13 mouse cellular contexts compared by ENCODE assay signal in genomic region chr12:24889371-24890051, GRCm38 (mm10). TPM values are rescaled to one million over a fixed set of nuclear protein-coding genes. Genes with fewer than 3 reads are reported as not detected.
DNase-seq lines count a peak whose midpoint lies in the region; ATAC-seq and TF ChIP-seq lines count a peak whose summit lies in the region.
"Had no signal": no experiment of that assay in that cellular context is flagged by ENCODE, and none has a peak within 500 bp of the region (broad histone marks: within the 10 kb centered on the region; RNA-seq: fewer than 3 reads in every experiment).

No protein-coding gene starts in this region.

- H3K27ac ChIP-seq in hindbrain, embryonic 12.5 days, result peak overlapping the region; percentile 40; the same call in 1 of the 2 replicates
- no peak overlapping the region for H3K27ac ChIP-seq in hindbrain, postnatal 0 days
- peak overlapping the region; percentile 90 for H3K27ac ChIP-seq in bone marrow, adult 2 months (ENCODE audit: control insufficient read depth, insufficient read depth, low read depth, low read length, poor library complexity)
- H3K27ac ChIP-seq in intestine, embryonic 16.5 days (ENCODE audit: low read length), result peak overlapping the region; percentile 68
- no peak overlapping the region for H3K27ac ChIP-seq in midbrain, embryonic 11.5 days (ENCODE audit: low read depth, low read length)
- H3K27ac ChIP-seq: forebrain, embryonic 13.5 days; midbrain, embryonic 13.5 days had no signal

- DNase-seq in hindbrain, postnatal 0 days (ENCODE audit: low spot score), result no peak
- DNase-seq in midbrain, embryonic 11.5 days (ENCODE audit: low spot score, missing footprints), result no peak
- no peak for DNase-seq in adrenal gland, adult (ENCODE audit: inconsistent age in 2 of 2, low spot score in 1 of 2)
- DNase-seq in retina, embryonic 14.5 days (ENCODE audit: low spot score), result no peak
- DNase-seq: cerebellum, postnatal 10 days; heart, postnatal 14 days had no signal

- TF ChIP-seq POLR2A in bone marrow, adult 2 months (IDR thresholded peaks at IDR 0.05; ENCODE audit: borderline replicate concordance, control insufficient read depth, low read depth, low read length), result peak; percentile 68; the same call in 1 of the 2 replicates

- no peak overlapping the region for H3K4me3 ChIP-seq in hindbrain, embryonic 12.5 days
- H3K4me3 ChIP-seq in hindbrain, postnatal 0 days (ENCODE audit: low read length), result no peak overlapping the region
- no peak overlapping the region for H3K4me3 ChIP-seq in bone marrow, adult 2 months (replicated peaks; ENCODE audit: control insufficient read depth, low read depth, low read length)
- H3K4me3 ChIP-seq in intestine, embryonic 16.5 days (ENCODE audit: low read length), result no peak overlapping the region
- H3K4me3 ChIP-seq in midbrain, embryonic 11.5 days (ENCODE audit: low read depth, low read length), result no peak overlapping the region
- H3K4me3 ChIP-seq: forebrain, embryonic 13.5 days; midbrain, embryonic 13.5 days had no signal

- no peak for TF ChIP-seq CTCF in hindbrain, postnatal 0 days (IDR thresholded peaks at IDR 0.05; ENCODE audit: low read depth)
- TF ChIP-seq CTCF in bone marrow, adult 2 months (IDR thresholded peaks at IDR 0.05; ENCODE audit: control insufficient read depth, insufficient read depth, low read length), result no peak

- no peak overlapping the region for H3K4me2 ChIP-seq in hindbrain, embryonic 12.5 days (replicated peaks)
- H3K4me2 ChIP-seq in hindbrain, postnatal 0 days (ENCODE audit: low read depth, low read length), result no peak overlapping the region
- no peak overlapping the region for H3K4me2 ChIP-seq in intestine, embryonic 16.5 days (ENCODE audit: low read depth, low read length)
- no peak overlapping the region for H3K4me2 ChIP-seq in midbrain, embryonic 11.5 days
- H3K4me2 ChIP-seq: forebrain, embryonic 13.5 days; midbrain, embryonic 13.5 days had no signal

- peak overlapping the region; percentile 4; the same call in 1 of the 2 replicates for H3K9ac ChIP-seq in hindbrain, embryonic 12.5 days
- no peak overlapping the region for H3K9ac ChIP-seq in hindbrain, postnatal 0 days (replicated peaks; ENCODE audit: low read length)
- H3K9ac ChIP-seq in intestine, embryonic 16.5 days (ENCODE audit: low read depth, low read length), result no peak overlapping the region
- H3K9ac ChIP-seq in midbrain, embryonic 11.5 days (ENCODE audit: low read length), result no peak overlapping the region
- H3K9ac ChIP-seq: forebrain, embryonic 13.5 days; midbrain, embryonic 13.5 days had no signal

- H3K9me3 ChIP-seq in hindbrain, embryonic 12.5 days (replicated peaks), result no peaks in the 10 kb centered on the region
- no peaks in the 10 kb centered on the region for H3K9me3 ChIP-seq in hindbrain, postnatal 0 days (ENCODE audit: low read length)
- H3K9me3 ChIP-seq in intestine, embryonic 16.5 days (ENCODE audit: control insufficient read depth, low read length), result no peaks in the 10 kb centered on the region
- H3K9me3 ChIP-seq in midbrain, embryonic 11.5 days (ENCODE audit: control insufficient read depth, low read length), result no peaks in the 10 kb centered on the region
- H3K9me3 ChIP-seq: forebrain, embryonic 13.5 days; midbrain, embryonic 13.5 days had no signal

- no peak for ATAC-seq in hindbrain, embryonic 12.5 days (ENCODE audit: low FRiP score)
- no peak for ATAC-seq in hindbrain, postnatal 0 days
- peak; percentile 88 for ATAC-seq in intestine, embryonic 16.5 days
- peak; percentile 79 for ATAC-seq in megakaryocyte progenitor cell, adult 5-6 weeks (replicated peaks; ENCODE audit: poor library complexity)
- no peak for ATAC-seq in midbrain, embryonic 11.5 days (ENCODE audit: low FRiP score)
- ATAC-seq: forebrain, embryonic 13.5 days; midbrain, embryonic 13.5 days had no signal

- H3K27me3 ChIP-seq in hindbrain, embryonic 12.5 days, result no peaks in the 10 kb centered on the region
- H3K27me3 ChIP-seq in hindbrain, postnatal 0 days (ENCODE audit: insufficient read depth, low read length), result no peaks in the 10 kb centered on the region
- H3K27me3 ChIP-seq in intestine, embryonic 16.5 days (replicated peaks; ENCODE audit: control insufficient read depth, insufficient read depth, low read length), result no peaks in the 10 kb centered on the region
- no peaks in the 10 kb centered on the region for H3K27me3 ChIP-seq in midbrain, embryonic 11.5 days (ENCODE audit: control insufficient read depth, insufficient read depth, low read length)
- H3K27me3 ChIP-seq: CH12.LX; forebrain, embryonic 13.5 days; midbrain, embryonic 13.5 days had no signal

- 79% methylated on average over 7 of the region's 7 CpGs for WGBS in hindbrain, embryonic 12.5 days
- 64% methylated on average over 7 of the region's 7 CpGs for WGBS in hindbrain, postnatal 0 days
- 47% methylated on average over 7 of the region's 7 CpGs for WGBS in bone marrow, adult 2 months
- 64% methylated on average over 7 of the region's 7 CpGs for WGBS in intestine, embryonic 16.5 days
- 87% methylated on average over 7 of the region's 7 CpGs for WGBS in midbrain, embryonic 11.5 days

- peaks cover 14% of the 10 kb centered on the region for H3K4me1 ChIP-seq in hindbrain, embryonic 12.5 days
- H3K4me1 ChIP-seq in hindbrain, postnatal 0 days (ENCODE audit: insufficient read depth, low read length), result peaks cover 11% of the 10 kb centered on the region
- peaks cover 9% of the 10 kb centered on the region for H3K4me1 ChIP-seq in bone marrow, adult 2 months (ENCODE audit: control insufficient read depth, insufficient read depth, low read length)
- peaks cover 12% of the 10 kb centered on the region for H3K4me1 ChIP-seq in intestine, embryonic 16.5 days (ENCODE audit: control insufficient read depth, insufficient read depth, low read length)
- H3K4me1 ChIP-seq in midbrain, embryonic 11.5 days (ENCODE audit: control insufficient read depth, insufficient read depth, low read length), result peaks cover 11% of the 10 kb centered on the region

- peaks cover 30% of the 10 kb centered on the region for H3K36me3 ChIP-seq in hindbrain, embryonic 12.5 days
- H3K36me3 ChIP-seq in hindbrain, postnatal 0 days (ENCODE audit: insufficient read depth, low read length), result 0 out of 2 replicates have a peak, but pooled peaks cover 4% of the 10 kb centered on the region
- H3K36me3 ChIP-seq in intestine, embryonic 16.5 days (ENCODE audit: control insufficient read depth, insufficient read depth, low read length), result no peaks in the 10 kb centered on the region
- H3K36me3 ChIP-seq in midbrain, embryonic 11.5 days (ENCODE audit: control insufficient read depth, insufficient read depth, low read length), result no peaks in the 10 kb centered on the region; the same call in 1 of the 2 replicates

RNA-seq across cellular contexts. Expression of gene Mboat2, which starts 58.8 kb away (rescaled TPM):
- 64.7 and 66.0 TPM in 2 replicates for polyA plus RNA-seq in hindbrain, embryonic 12.5 days (2016; fragmentation: Nextera tagmentation; extraction: Ambion mirVana)
- 60.2 and 67.7 TPM in 2 replicates for total RNA-seq in hindbrain, postnatal 0 days (2014; rRNA removed)
- polyA plus RNA-seq in hindbrain, postnatal 0 days (2015; fragmentation: Nextera tagmentation; extraction: Ambion mirVana), result 73.0 and 77.0 TPM in 2 replicates
- polyA plus RNA-seq in bone marrow, adult 2 months (2011; ENCODE audit: insufficient read depth, insufficient read length, low replicate concordance, missing spikeins), result 11.4 and 16.8 TPM in 2 replicates
- 16.5 and 19.5 TPM in 2 replicates for polyA plus RNA-seq in intestine, embryonic 16.5 days (2015; fragmentation: Nextera tagmentation; extraction: Ambion mirVana)
- 2.7 TPM in 2 replicates for total RNA-seq in megakaryocyte progenitor cell, adult 5-6 weeks (2015)
- 1.8 and 7.7 TPM in 2 replicates for total RNA-seq in megakaryocyte progenitor cell, adult 5-6 weeks (2017)
- polyA plus RNA-seq in midbrain, embryonic 11.5 days (2014; fragmentation: Nextera tagmentation; extraction: Ambion mirVana), result 58.3 and 66.9 TPM in 2 replicates

Comparison
In these comparisons a context has a peak if more than half of its experiments do, and no peak if none do; other contexts are left out.
1. H3K27ac ChIP-seq: peak in hindbrain, embryonic 12.5 days (single experiment), bone marrow, adult 2 months (single experiment) and intestine, embryonic 16.5 days (single experiment); none in hindbrain, postnatal 0 days (single experiment) and midbrain, embryonic 11.5 days (single experiment).
2. ATAC-seq: peak in intestine, embryonic 16.5 days (single experiment) and megakaryocyte progenitor cell, adult 5-6 weeks (single experiment); none in hindbrain, embryonic 12.5 days (single experiment), hindbrain, postnatal 0 days (single experiment) and midbrain, embryonic 11.5 days (single experiment).